Mouse (Mus musculus) C2C12 (cell line): ENCODE results near the gene Pole4. TPM values are rescaled to one million over a fixed set of nuclear protein-coding genes. Genes with fewer than 3 reads are reported as not detected.

Experiments used
- H3K27me3 ChIP-seq: one replicate; pipeline ENCODE4 v1.6.1; 2011; ENCODE audit not compliant: control insufficient read depth, insufficient read depth, insufficient read length
- H3K36me3 ChIP-seq: one replicate; pipeline ENCODE4 v1.6.1; 2011; ENCODE audit not compliant: control insufficient read depth, insufficient read depth
- H3K4me3 ChIP-seq: one replicate; pipeline ENCODE4 v1.5.1; 2011; ENCODE audit warnings: mild to moderate bottlenecking, control low read depth; ENCODE audit not compliant: poor library complexity, insufficient read depth, severe bottlenecking
- H3K79me2 ChIP-seq: one replicate; pipeline ENCODE4 v1.6.1; 2011; ENCODE audit not compliant: control insufficient read depth, insufficient read depth
- H3K79me3 ChIP-seq: one replicate; pipeline ENCODE4 v1.6.1; 2011; ENCODE audit warnings: low read depth, control low read depth
- H3ac ChIP-seq: one replicate; pipeline ENCODE3; 2011; ENCODE audit warnings: low read depth; ENCODE audit not compliant: control insufficient read depth, insufficient read length
- CEBPB ChIP-seq: IDR thresholded peaks from one replicate; pipeline ENCODE4 v1.6.1; 2011; ENCODE audit warnings: low read depth, mild to moderate bottlenecking, control low read depth, moderate library complexity
- CTCF ChIP-seq: IDR thresholded peaks from one replicate; pipeline ENCODE4 v1.5.1; 2011; ENCODE audit not compliant: control insufficient read depth, insufficient read depth, insufficient read length
- FOSL1 ChIP-seq: IDR thresholded peaks from one replicate; pipeline ENCODE4 v1.8.0; 2011; ENCODE audit warnings: mild to moderate bottlenecking, low read length; ENCODE audit not compliant: poor library complexity, insufficient read depth, severe bottlenecking
- MAX ChIP-seq: IDR thresholded peaks from one replicate; pipeline ENCODE4 v1.6.1; 2011; ENCODE audit warnings: mild to moderate bottlenecking, control low read depth
- MYOD1 ChIP-seq: IDR thresholded peaks from one replicate; pipeline ENCODE4 v1.6.1; 2011; ENCODE audit warnings: low read depth; ENCODE audit not compliant: control insufficient read depth, insufficient read length
- MYOG ChIP-seq: IDR thresholded peaks from one replicate; pipeline ENCODE4 v1.6.1; 2011; ENCODE audit not compliant: control insufficient read depth, insufficient read length; ENCODE audit errors: extremely low read depth
- USF1 ChIP-seq: IDR thresholded peaks from one replicate; pipeline ENCODE4 v1.6.1; 2011; ENCODE audit warnings: low read depth, mild to moderate bottlenecking, control low read depth, moderate library complexity
- polyA plus RNA-seq: library from polyadenylated mRNA; unstranded; fragments of >200 nt; fragmentation: generic; extraction: Trizol; gene quantifications from one replicate; pipeline ENCODE4 v1.2.1, GENCODE M21; 2012; ENCODE audit warnings: missing spikeins

Gene Pole4
- polyA plus RNA-seq, 1 experiment: 59.1 TPM

DNA sequence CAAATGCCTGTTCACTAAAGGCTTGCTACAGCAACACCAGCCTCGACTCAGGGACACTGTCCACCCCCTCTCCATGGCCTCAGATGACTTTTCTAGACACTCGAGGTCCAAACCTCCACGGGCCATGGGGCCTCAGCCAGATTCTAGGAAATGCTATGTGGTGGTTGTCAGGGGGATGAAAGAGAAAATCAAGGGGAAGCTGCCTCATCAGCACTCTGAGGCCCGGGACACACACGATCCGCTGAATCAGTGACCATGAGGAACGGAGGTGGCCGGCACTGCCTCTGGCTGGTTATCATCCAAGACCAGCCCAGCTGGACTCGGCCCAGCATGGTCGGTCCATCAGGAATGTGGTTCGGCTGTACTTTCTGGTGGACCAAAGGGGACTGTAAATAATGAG lies 45.9 kb upstream of the Pole4 start:
- Histone ChIP-seq H3K36me3 (peaks cover 40% of the 10 kb centered on the region), H3K27me3 (no peaks in the 10 kb centered on the region), H3K79me2 (peaks cover 70% of the 10 kb centered on the region), H3K79me3 (peaks cover 22% of the 10 kb centered on the region), H3K4me3 (no peak overlapping the region), H3ac (no peak overlapping the region)
- TF ChIP-seq MYOG (no peak), MAX (no peak), CEBPB (no peak), MYOD1 (no peak), USF1 (no peak), FOSL1 (no peak), CTCF (no peak)

DNA sequence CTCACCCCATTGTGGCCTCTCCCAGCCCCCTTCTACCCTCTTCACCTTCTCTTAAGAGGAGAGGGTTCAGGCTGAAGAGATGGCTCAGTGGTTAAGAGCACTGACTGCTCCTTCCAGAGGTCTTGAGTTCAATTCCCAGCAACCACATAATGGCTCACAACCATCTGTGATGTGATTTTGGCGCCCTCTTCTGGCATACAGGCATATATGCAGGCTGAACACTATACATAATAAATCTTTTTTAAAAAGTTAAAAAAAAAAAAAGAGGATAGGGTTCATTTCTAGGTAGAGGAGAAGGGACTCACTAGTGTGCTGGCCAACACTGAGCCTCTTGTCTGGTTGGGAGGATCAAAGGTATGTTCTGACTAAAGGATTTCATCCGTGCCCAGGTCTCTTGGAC lies 44.9 kb upstream of the Pole4 start:
- H3K79me3 ChIP-seq: peaks cover 22% of the 10 kb centered on the region
- H3K36me3 ChIP-seq: peaks cover 49% of the 10 kb centered on the region
- H3K27me3 ChIP-seq: no peaks in the 10 kb centered on the region
- no peak overlapping the region for H3ac ChIP-seq
- H3K79me2 ChIP-seq: peaks cover 62% of the 10 kb centered on the region
- TF ChIP-seq CTCF (no peak), USF1 (no peak), CEBPB (no peak), MAX (no peak), MYOG (no peak), FOSL1 (no peak), MYOD1 (no peak)
- no peak overlapping the region for H3K4me3 ChIP-seq

DNA sequence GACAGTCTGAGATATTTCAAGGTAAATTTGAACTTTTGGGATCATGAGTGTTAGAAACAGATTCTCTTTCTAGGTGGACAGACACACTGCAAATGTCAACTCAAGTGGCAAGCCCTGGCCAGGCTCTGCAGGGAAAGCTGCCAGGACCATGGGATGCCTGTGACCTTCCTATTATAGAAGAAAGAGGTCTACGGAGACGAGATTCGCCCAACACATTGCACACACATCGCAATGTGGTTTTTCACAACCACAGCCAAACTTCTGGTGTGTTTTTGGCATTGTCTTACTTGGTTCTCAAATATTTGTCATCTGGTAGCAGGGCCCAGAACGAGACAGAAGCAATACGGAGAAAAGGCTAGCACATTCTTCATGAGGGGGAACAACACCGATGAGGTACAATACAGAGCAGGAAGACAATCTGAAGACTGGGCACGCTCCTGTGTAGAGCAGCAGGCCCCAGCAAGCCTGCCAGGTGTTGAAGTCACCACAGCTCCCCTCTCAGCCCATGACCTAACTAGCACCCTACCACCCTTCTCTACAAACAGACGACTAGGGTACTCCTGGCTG lies 43.0 kb upstream of the Pole4 start:
- H3K79me2 ChIP-seq: peaks cover 43% of the 10 kb centered on the region
- no peaks in the 10 kb centered on the region for H3K27me3 ChIP-seq
- peaks cover 20% of the 10 kb centered on the region for H3K79me3 ChIP-seq
- H3K36me3 ChIP-seq: peaks cover 64% of the 10 kb centered on the region
- no peak overlapping the region for H3ac ChIP-seq
- no peak overlapping the region for H3K4me3 ChIP-seq
- no peak for TF ChIP-seq MYOD1
- TF ChIP-seq CTCF: no peak
- TF ChIP-seq FOSL1: no peak
- no peak for TF ChIP-seq USF1
- no peak for TF ChIP-seq MAX
- no peak for TF ChIP-seq MYOG
- no peak for TF ChIP-seq CEBPB

DNA sequence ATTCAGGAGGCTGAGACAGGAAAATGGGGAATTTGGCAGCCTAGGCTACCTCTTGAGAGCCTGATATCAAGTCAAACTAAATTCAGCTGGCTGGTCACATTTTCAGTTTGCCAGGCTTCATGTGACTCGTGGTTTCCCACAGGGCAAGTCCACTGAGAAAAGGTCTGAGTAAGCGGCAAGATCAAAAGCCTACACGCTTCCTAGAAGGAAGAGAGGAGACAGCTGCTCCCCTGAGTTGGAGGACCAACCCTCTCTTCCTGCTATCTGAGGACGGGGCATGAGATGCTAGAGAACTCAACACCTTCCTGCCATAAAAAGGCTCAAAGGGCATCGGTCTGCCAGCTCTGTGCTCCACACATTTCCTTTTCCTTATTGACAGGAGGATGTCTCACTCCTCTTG lies 41.9 kb upstream of the Pole4 start:
- TF ChIP-seq USF1: peak; percentile 42
- no peak for TF ChIP-seq CEBPB
- peak; percentile 50 for TF ChIP-seq MYOD1
- Histone ChIP-seq H3K27me3 (no peaks in the 10 kb centered on the region), H3K79me3 (peaks cover 18% of the 10 kb centered on the region), H3K4me3 (no peak overlapping the region), H3K79me2 (peaks cover 37% of the 10 kb centered on the region), H3ac (no peak overlapping the region), H3K36me3 (peaks cover 69% of the 10 kb centered on the region)

DNA sequence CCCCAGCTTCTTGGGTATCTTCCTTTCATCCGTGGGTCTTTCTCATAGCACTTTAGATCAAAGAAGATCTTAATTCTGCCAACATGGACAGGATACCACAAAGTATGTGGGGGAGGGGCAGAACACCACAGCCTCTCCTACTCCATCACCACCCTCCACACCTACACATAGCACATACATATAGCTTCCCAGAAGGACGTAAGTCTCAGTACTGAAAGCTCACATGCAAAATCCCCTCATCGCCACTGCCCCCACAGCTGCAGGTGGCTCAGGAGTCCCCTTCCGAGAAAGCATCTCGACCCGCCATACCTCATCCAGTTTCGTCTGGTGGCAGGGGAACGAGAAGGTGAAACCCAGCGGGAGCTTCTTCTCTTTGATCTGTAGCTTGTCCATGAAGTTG lies 39.4 kb upstream of the Pole4 start:
- TF ChIP-seq MYOG (no peak), CEBPB (no peak), MYOD1 (no peak), CTCF (no peak), FOSL1 (no peak), USF1 (no peak)

DNA sequence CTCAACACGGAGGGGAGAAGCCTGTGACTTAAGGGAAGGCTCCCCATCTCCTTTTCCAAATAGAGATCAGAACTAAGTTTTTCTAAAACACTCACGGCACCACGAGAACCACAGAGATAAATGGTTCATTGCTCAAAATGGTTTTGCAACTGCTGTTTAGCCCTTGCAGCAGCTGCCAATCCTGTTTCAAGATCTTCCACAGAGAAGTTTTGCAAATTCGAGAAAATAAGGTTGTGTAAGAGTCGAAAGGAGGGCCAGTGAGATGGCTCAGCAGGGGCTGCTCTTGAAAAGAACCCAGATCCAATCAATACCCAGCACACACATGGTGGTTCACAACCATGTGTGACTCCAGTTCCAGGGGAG lies 36.3 kb upstream of the Pole4 start:
- Histone ChIP-seq H3K79me3 (no peaks in the 10 kb centered on the region), H3K36me3 (peaks cover 75% of the 10 kb centered on the region)

More for the DNA sequence above, 39.4 kb upstream of the Pole4 start:
- no peak overlapping the region for H3ac ChIP-seq
- no peaks in the 10 kb centered on the region for H3K79me3 ChIP-seq
- H3K79me2 ChIP-seq: peaks cover 12% of the 10 kb centered on the region
- no peak overlapping the region for H3K4me3 ChIP-seq
- peaks cover 74% of the 10 kb centered on the region for H3K36me3 ChIP-seq
- H3K27me3 ChIP-seq: no peaks in the 10 kb centered on the region

More for the DNA sequence above, 36.3 kb upstream of the Pole4 start:
- no peak overlapping the region for H3K4me3 ChIP-seq
- no peak for TF ChIP-seq CEBPB
- TF ChIP-seq USF1: no peak
- no peak for TF ChIP-seq CTCF
- TF ChIP-seq MAX: no peak
- TF ChIP-seq FOSL1: no peak
- no peak for TF ChIP-seq MYOD1
- TF ChIP-seq MYOG: no peak
- H3K27me3 ChIP-seq: no peaks in the 10 kb centered on the region
- H3K79me2 ChIP-seq: peaks cover 6% of the 10 kb centered on the region
- no peak overlapping the region for H3ac ChIP-seq
